Mouse (Mus musculus): ENCODE measurements around the gene Vat1.
"Not testable (repeated sequence)": the region's sequence is repeated elsewhere in the genome, so short reads cannot be mapped to it uniquely, and the experiment has no call there.

Vat1 gene

DNA sequence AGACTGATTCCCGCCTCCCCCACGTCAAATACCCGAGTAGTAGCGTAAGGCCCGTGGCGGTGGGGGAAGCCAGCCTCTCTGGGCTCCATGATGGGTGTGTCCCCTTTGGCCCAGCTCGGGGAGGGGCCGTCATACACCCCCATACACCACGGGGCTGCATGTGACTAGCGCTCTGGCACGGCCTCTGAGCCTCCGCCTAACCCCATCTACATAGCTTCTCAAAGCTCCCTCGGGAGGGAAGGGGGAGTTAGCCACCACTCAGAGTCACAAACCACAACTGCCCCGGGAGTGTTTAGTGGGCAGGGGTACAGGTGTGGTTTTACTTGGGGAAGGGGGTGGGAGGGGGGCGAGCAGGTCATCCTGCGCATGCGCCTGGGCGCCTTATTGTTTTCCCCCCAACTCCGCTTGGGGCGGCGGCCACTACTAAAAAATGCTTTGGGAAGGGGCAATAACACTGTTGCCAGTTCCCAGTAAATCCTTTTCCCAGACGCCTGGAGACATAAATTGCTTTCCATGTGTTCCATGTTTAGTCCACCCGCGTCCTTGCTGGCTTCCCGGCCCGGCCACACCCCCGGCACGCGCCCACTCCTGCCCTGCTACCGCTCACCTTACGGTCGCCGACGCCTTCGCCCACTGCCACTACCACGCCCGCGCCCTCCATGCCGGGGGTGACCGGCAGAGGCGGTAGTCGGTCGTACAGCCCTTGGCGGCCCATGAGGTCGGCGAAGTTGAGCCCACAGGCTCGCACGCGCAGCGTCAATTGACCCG lies 745 bp downstream of the Vat1 start:
- peak; percentile 60 for DNase-seq

- DNase-seq: no peak
Observed at GRCm38 (mm10) chr11:101464211-101465100, 1.6 kb downstream of the Vat1 start, which contains the start of gene Rnd2. Gene Rnd2 (plus strand): TSS chr11:101464999.

DNA sequence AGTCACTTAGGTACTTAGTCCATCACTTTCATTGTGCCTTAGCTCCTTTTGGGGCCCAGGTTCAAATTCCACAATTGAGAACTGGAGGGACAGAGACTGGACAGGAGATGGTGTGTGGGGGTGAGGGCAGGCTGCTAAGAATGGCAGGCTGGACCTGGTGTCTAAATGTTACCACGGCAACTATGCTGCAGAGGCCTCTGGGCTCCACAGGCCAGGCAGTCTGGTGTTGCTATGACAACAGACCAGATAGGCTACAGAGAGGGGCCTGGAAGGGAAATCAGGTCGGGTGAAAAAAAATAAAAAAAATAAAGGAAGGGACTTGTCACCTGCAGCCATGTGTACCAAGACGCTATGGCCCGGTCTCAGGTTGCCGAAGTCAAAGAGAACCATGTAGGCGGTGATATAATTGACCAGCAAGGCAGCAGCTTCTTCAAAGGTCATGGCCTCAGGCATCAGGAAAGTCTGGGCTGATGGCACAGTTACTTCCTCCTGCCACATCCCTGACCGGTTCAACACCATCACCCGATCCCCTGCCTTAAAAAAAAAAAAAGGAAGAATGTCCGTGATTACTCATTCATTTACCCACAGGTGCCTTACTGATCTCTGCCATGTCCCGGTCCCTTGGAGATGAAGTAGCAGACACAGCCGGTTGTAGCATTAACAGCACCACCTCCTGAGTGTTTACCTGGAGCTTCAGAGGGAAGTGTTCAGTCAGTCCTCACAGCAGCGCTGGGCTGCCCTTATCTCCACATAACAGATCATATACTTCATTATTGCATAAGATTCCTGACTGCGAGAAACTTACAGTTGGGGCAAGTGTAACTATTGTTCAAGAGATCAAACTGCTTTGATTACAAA lies 3.2 kb downstream of the Vat1 start:
- no peak for DNase-seq

DNA sequence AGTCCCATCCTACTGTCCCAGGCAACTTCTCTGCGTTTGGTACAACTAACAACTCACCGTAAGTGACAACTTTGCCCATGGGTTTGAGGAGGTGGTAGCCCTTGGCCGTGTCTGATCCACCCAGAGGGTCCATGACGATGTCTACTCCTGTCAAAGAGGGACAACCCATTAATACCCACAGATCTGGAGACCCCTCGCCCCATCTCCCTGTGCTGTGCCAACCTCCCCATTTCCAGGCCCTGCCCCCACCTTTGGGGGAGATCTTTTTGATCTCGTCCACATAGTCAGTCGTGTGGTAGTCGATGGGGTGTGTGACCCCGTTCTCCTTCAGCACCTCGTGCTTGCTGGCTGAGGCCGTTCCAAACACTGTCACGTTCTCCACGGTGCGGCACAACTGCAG lies 3.9 kb downstream of the Vat1 start:
- DNase-seq: no peak

- DNase-seq: no peak
Observed at GRCm38 (mm10) chr11:101460321-101460720, 5.7 kb downstream of the Vat1 start.

GRCm38 (mm10) chr11:101459716-101460115 lies 6.3 kb downstream of the Vat1 start:
- no peak for DNase-seq

- no peak for DNase-seq
Observed at GRCm38 (mm10) chr11:101458217-101458616, 7.8 kb downstream of the Vat1 start.

GRCm38 (mm10) chr11:101457631-101458030 lies 8.4 kb downstream of the Vat1 start:
- no peak for DNase-seq

DNA sequence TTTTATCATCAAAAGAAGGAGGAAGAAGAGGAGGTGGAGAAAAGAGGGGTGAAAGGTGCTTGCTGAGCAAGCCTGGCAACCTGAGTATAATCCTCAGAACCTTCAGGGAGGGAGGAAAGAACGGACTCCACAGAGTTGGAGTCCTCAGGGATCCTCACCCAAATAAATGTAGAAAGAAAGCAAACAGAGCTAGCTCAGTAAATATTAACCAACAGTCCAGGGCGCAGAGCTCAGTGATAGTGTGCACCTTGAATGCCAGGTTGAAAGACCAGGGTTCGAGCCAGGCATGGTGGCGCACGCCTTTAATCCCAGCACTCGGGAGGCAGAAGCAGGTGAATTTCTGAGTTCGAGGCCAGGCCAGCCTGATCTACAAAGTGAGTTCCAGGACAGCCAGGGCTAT lies 10.4 kb downstream of the Vat1 start:
- no peak for DNase-seq

- no peak for DNase-seq
Observed at GRCm38 (mm10) chr11:101454702-101455101, 11.3 kb downstream of the Vat1 start.

DNA sequence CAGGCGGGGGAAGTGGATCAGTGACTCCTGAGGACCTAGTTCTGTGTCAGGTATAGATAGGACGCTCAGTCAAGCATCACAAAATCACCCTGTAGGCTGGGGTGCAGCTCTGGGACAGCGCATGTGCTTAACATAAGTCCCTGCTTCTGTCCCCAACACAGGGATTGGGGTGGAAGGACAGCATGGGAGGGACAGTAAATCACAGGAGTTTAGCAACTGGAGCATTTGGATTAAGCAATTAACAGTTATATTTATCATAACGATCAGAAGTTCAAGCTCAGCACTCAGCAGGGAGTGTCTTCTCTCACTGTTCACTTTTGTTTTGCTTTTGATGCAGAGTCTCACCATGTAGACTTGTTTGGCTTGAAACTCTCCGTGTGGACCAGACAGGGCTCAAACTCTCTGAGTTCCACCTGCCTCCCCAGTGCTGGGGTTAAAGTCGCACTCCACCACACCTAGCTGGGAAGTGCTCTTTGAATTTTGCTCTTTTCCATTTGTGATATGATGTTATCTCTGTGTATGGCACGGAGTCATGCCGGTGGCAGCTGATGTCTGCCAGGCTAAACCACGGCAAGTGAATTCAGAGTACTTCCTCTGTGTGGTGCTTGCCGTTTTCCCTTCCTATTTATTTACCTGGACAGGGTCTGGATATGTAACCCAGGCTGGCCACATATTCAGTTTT lies 13.8 kb downstream of the Vat1 start:
- no peak for DNase-seq

- DNase-seq: no peak
Observed at GRCm38 (mm10) chr11:101451536-101451935, 14.5 kb downstream of the Vat1 start.

DNA sequence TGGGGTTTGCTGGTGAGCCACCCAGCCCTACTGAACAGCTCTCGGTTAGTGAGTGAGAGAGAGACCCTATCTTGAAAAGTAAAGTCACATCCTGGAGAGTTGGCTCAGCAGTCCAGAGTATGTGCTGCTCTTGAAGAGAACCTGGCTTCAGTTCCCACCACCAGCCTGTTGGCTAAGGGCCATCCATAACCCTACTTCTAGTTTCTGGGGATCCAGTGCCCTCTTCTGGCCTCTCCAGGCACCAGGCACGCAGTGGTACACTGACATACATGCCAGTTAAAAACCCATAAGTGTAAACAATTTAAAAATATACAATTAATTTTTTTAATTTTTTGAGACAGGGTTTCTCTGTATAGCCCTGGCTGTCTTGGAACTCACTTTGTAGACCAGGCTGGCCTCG lies 15.6 kb downstream of the Vat1 start:
- no peak for DNase-seq

GRCm38 (mm10) chr11:101449596-101449995 lies 16.4 kb downstream of the Vat1 start:
- not testable (repeated sequence) for DNase-seq

DNA sequence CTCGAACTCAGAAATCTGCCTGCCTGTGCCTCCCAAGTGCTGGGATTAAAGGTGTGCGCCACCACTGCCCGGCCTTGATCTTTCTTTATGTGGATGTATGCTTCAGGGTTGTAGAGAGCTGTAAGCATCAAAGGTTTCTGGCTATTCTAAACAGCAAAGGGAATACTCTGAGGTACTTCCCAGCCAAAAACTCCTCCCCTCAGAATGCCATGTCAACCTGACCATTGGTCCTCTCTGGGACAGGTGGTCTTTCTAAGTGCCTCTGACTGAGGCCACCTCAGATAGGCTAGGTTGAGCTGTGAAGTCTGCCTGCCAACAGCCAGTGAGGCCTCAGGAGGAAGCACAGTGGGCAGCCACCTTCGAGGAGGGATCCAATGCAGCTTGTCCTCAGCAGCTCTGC lies 17.1 kb downstream of the Vat1 start:
- no peak for DNase-seq

DNA sequence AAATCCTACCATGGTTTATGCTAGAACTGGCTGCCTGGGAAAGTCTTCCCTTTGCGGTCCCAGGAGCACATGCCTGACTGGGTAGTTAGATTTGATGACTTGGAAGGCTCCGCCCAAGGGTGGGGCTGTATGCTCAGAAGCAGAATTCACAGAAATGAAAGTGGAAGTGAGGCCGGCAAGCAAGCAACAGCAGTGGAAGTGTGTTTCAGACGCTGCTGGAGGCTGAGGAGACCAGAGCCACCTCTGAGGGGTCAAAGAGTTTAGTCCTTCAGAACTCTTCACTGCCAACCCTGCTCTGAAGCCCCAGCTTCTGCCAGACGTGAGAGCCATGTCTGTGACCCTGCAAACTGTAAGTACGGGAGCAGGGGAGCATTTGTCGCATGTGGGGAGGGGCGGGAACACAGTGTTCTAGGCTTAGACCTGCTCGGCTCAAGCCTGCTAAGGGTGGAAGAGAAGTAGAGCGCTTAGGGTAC lies 17.7 kb downstream of the Vat1 start, which contains the start of gene Ifi35:
Gene Ifi35, plus strand, starts transcription at position 134 of the 473 bp plus-strand sequence.
- DNase-seq: peak; percentile 85

DNA sequence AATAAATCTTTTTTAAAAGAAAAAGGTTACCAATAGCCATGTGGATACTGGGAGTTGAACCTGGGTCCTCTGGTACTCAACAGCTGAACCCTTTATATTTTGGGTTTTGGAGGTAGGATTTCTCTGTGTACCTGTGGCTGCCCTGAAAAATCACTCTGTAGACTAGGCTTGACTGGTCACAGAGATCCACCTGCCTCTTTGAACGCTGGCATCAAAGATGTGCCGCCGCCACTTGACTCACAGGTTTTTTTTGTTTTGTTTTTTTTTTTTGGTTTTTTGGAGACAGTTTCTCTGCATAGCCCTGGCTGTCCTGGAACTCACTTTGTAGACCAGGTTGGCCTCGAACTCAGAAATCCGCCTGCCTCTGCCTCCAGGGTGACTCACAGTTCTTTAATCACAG lies 18.2 kb downstream of the Vat1 start:
- no peak for DNase-seq

- not testable (repeated sequence) for DNase-seq
Observed at GRCm38 (mm10) chr11:101446860-101447259, 19.2 kb downstream of the Vat1 start.

DNA sequence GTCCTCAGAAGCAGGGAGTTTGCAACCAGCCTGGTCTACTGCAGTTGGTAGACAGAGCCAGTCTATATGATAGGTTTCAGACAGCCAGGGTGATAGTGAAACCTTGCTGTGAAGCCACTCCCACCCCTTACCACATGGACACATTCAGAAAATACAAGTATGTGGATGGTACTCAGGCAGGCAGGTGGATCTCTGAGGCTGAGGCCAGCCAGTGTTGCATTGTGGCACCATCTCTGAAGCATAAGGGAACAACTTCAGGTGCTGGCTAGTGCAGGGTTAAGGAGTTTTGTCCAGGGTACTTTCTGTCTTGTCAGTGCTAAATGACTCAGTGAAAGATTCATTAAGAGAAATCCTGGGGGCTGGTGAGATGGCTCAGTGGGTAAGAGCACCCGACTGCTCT lies 19.7 kb downstream of the Vat1 start:
- DNase-seq: no peak

DNA sequence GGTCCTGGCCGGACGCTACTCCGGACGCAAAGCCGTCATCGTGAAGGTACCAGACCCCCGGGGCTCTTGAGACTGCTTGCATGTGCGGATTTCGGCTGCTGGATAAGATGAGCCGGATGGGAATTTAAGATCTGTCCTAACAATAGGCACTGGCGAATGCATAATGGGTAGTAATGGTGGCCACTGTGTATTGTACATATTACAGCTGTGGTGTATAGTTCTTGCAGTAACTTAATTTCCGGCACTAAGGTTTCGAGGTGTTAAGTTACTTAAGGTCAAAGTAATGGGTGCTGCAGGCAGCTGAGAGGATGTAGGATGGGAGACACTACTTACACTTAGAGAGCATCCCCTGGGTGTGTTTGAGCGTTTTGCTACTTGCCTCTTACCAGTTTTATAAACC lies 23.3 kb downstream of the Vat1 start:
- DNase-seq: no peak

DNA sequence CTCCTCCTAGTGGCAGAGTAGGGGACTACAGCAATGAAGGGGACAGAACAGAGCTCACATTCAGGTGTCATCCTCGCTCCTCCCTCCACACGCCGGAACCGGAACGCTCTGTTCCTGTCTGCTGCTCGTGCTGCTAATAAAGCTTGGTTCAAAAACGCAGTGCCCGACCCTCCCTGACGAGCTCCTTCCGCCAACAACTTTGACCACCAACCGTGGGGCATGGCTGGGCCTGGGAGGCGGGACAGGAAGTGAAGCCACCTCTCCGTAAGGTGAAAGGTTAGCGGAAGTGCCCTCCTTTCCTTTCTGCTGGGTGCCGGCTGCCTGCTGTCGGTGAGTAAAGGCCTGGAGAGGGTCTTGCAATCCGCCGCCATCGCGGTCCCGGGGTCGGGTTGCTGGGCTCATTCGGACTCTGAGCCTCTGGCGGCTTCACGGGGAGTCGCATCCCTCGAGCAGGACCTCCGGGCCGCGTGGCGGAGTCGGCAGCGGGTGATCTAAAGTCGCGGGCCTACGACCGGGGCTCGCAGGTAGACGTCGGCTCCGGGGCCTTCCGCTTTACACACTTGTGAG lies 23.8 kb downstream of the Vat1 start, which contains the start of gene Rpl27:
Gene Rpl27, plus strand, starts transcription at position 172 of the 567 bp plus-strand sequence.
- DNase-seq: peak; percentile 94
